Mouse (Mus musculus): ENCODE measurements around the gene Ovol3. TPM values are rescaled to one million over a fixed set of nuclear protein-coding genes. Genes with fewer than 3 reads are reported as not detected.

Ovol3 gene
- polyA plus RNA-seq, 1 experiment from 2014 or later: not detected

DNA sequence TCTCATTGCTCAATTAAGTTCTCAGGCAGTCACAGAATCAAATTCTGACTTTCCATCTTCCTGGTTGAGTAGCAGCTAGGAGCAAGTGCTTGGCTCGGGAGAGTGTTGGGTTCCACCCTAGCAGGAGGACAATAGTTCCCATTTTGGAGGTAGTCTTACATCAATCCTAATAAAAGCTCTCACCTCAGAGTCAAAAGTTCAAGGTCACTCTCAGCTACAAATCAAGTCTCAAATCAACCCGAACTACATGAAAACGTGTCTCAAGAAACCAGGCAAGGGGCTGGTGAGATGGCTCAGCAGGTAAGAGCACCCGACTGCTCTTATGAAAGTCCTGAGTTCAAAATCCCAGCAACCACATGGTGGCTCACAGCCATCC lies 46.4 kb downstream of the Ovol3 start:
- ATAC-seq: no peak
- no peak overlapping the region for H3K4me2 ChIP-seq (replicated peaks)
- H3K4me3 ChIP-seq (replicated peaks): no peak overlapping the region
- 74% methylated on average over 4 of the region's 4 CpGs for WGBS
- no peak overlapping the region for H3K27ac ChIP-seq
- no peaks in the 10 kb centered on the region for H3K9me3 ChIP-seq
- H3K36me3 ChIP-seq: peaks cover 44% of the 10 kb centered on the region
- H3K4me1 ChIP-seq (replicated peaks): peaks cover 22% of the 10 kb centered on the region
- H3K27me3 ChIP-seq (replicated peaks): no peaks in the 10 kb centered on the region
- no peak overlapping the region for H3K9ac ChIP-seq

DNA sequence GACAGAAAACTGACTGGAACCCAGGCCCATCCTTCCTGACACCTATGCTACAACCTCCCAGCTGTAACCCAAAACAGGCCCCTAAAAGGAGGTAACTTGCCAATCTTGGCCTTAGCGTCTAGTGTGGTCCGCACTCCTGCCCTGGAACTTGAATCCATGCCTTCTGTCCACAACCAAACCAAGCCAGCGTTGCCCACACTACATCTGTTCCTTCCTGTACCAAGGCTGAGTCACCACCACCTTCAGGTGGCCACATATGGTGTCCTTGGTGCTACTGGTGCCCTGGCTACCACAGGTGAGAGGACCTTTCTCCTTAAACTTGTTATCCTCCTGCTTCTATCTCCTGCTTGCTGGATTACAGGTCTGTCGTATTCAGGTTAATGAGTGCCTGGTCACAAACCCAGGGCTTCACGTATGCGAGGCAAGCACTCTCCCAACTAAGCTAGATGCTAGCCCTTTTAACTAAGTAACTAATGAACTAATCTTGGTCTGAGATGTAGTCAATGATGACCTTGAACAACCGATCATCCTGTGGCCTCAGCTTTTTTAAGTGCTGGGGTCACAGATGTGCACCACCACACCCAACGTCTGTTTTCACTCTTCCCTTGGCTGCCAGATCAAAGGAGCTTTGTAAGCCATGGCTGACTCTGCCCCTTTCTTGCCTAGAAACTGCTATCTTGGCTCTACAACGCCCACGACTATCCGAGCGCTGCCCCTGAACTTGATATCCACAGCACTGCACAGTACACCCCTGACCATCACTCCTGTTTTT lies 47.0 kb downstream of the Ovol3 start:
- ATAC-seq: no peak
- peaks cover 25% of the 10 kb centered on the region for H3K4me1 ChIP-seq (replicated peaks)
- WGBS: 76% methylated on average over 12 of the region's 12 CpGs
- peaks cover 44% of the 10 kb centered on the region for H3K36me3 ChIP-seq
- no peaks in the 10 kb centered on the region for H3K9me3 ChIP-seq
- no peak overlapping the region for H3K4me2 ChIP-seq (replicated peaks)
- no peak overlapping the region for H3K27ac ChIP-seq
- H3K4me3 ChIP-seq (replicated peaks): no peak overlapping the region
- no peak overlapping the region for H3K9ac ChIP-seq
- no peaks in the 10 kb centered on the region for H3K27me3 ChIP-seq (replicated peaks)

DNA sequence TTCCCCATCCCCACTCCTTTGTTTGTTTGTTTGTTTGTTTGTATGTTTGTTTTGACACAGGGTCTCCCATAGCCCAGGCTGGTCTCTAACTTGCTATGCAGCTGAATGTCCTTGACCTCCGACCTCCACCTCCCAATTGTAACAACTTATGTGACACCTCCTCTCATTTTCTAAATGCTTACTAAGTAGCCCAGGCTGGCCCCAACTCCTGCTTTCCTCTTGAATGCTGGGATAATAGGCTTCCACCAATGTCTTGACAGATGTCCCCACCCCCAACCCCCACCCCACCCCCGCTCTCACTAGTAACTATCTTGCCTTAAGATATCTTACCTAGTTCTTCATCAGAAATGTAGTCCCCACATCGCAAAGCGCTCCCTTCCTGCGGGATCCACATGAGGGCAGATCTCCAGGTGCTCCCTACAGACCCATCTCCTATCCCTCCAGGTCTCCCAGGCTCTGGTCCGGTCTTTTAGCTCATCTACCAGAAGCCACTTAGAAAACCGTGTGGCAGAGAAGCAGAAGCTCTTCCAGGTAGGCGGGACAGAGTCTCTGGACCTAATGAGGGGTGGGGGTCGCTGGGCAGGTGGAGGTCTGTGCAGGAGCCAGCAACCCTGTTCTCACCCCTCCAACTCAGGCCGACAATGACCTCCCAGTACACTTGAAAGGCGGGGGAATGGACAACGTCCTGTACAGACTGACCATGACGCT lies 50.7 kb downstream of the Ovol3 start:
- Histone ChIP-seq H3K27ac (no peak overlapping the region), H3K4me2 (replicated peaks) (peak overlapping the region; percentile 53), H3K27me3 (replicated peaks) (no peaks in the 10 kb centered on the region), H3K36me3 (peaks cover 22% of the 10 kb centered on the region), H3K9ac (no peak overlapping the region; the same call in 1 of the 2 replicates), H3K4me1 (replicated peaks) (peaks cover 13% of the 10 kb centered on the region; the same call in 1 of the 2 replicates), H3K4me3 (replicated peaks) (no peak overlapping the region), H3K9me3 (no peaks in the 10 kb centered on the region)
- WGBS: 75% methylated on average over 13 of the region's 13 CpGs
- no peak for ATAC-seq

DNA sequence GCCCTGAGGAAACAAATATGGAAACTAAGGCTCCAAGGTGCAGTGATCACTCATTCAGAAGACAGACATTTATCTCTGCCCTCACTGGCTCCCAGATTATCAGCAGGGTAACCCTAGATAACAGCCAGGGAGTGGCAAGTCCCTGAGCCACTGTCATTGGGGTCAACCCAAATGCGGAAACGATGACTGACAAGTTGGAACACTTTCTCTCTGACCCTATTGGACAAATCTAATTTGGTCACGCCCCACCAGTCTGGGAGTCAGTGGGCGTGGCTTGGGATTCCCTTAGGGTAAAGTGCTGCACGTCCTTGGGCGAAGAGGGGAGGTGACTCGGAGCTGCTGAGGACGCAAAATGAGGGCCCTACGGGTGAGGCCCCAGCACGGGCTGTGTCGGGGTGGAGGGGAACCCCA lies 51.6 kb downstream of the Ovol3 start, which contains the start of gene Cox7a1:
TSS of gene Cox7a1 (plus strand) at position 266 of the 411 bp plus-strand sequence.
- peak within 1 kb of the TSS; percentile 31; the same call in 1 of the 2 replicates for H3K9ac ChIP-seq
- H3K4me1 ChIP-seq (replicated peaks): peaks cover 13% of the 10 kb centered on the region; the same call in 1 of the 2 replicates
- H3K27me3 ChIP-seq (replicated peaks): no peaks in the 10 kb centered on the region
- peak within 1 kb of the TSS; percentile 58 for H3K27ac ChIP-seq
- no peaks in the 10 kb centered on the region for H3K9me3 ChIP-seq
- H3K4me2 ChIP-seq (replicated peaks): peak within 1 kb of the TSS; percentile 53
- 0% methylated on average over 11 of the region's 11 CpGs for WGBS
- peak; percentile 88 for ATAC-seq
- peak within 1 kb of the TSS; percentile 17 for H3K4me3 ChIP-seq (replicated peaks)
- peaks cover 22% of the 10 kb centered on the region for H3K36me3 ChIP-seq

Other genes starting within 250 kb of the Ovol3 start
- 2.7 and 2.9 TPM in 2 replicates for gene Zfp14, start 184.3 kb downstream of the Ovol3 start, polyA plus RNA-seq (2015; fragmentation: Nextera tagmentation; extraction: Ambion mirVana)
- 3.9 and 4.5 TPM in 2 replicates for gene Zfp82, start 162.8 kb downstream of the Ovol3 start, polyA plus RNA-seq (2015; fragmentation: Nextera tagmentation; extraction: Ambion mirVana)
- 1.2 and 1.5 TPM in 2 replicates for gene Gm26920, start 145.3 kb downstream of the Ovol3 start, polyA plus RNA-seq (2015; fragmentation: Nextera tagmentation; extraction: Ambion mirVana)
- gene Zfp566, start 145.2 kb downstream of the Ovol3 start, polyA plus RNA-seq (2015; fragmentation: Nextera tagmentation; extraction: Ambion mirVana): 6.0 and 6.1 TPM in 2 replicates
- 71.0 and 82.3 TPM in 2 replicates for gene Zfp260, start 140.9 kb downstream of the Ovol3 start, polyA plus RNA-seq (2015; fragmentation: Nextera tagmentation; extraction: Ambion mirVana)
- gene Zfp382, start 113.8 kb downstream of the Ovol3 start, polyA plus RNA-seq (2015; fragmentation: Nextera tagmentation; extraction: Ambion mirVana): 6.7 and 8.3 TPM in 2 replicates
- 12.2 and 13.6 TPM in 2 replicates for gene Zfp146, start 66.0 kb downstream of the Ovol3 start, polyA plus RNA-seq (2015; fragmentation: Nextera tagmentation; extraction: Ambion mirVana)
- 30.7 and 34.3 TPM in 2 replicates for gene Cox7a1, start 51.6 kb downstream of the Ovol3 start, polyA plus RNA-seq (2015; fragmentation: Nextera tagmentation; extraction: Ambion mirVana)
- gene Capns1, start 36.9 kb downstream of the Ovol3 start, polyA plus RNA-seq (2015; fragmentation: Nextera tagmentation; extraction: Ambion mirVana): 83.7 and 101 TPM in 2 replicates
- gene Polr2i, start 3.8 kb downstream of the Ovol3 start, polyA plus RNA-seq (2015; fragmentation: Nextera tagmentation; extraction: Ambion mirVana): 115 and 116 TPM in 2 replicates
- gene Tbcb, start 3.5 kb downstream of the Ovol3 start, polyA plus RNA-seq (2015; fragmentation: Nextera tagmentation; extraction: Ambion mirVana): 136 and 148 TPM in 2 replicates
- 0.34 and 0.56 TPM in 2 replicates for gene Thap8, start 44.4 kb upstream of the Ovol3 start, polyA plus RNA-seq (2015; fragmentation: Nextera tagmentation; extraction: Ambion mirVana)
- 6.6 and 8.4 TPM in 2 replicates for gene Wdr62, start 44.7 kb upstream of the Ovol3 start, polyA plus RNA-seq (2015; fragmentation: Nextera tagmentation; extraction: Ambion mirVana)
- 22.6 and 23.4 TPM in 2 replicates for gene Clip3, start 56.0 kb upstream of the Ovol3 start, polyA plus RNA-seq (2015; fragmentation: Nextera tagmentation; extraction: Ambion mirVana)
- gene Alkbh6, start 73.0 kb upstream of the Ovol3 start, polyA plus RNA-seq (2015; fragmentation: Nextera tagmentation; extraction: Ambion mirVana): 63.9 and 68.5 TPM in 2 replicates
- gene Syne4, start 79.1 kb upstream of the Ovol3 start, polyA plus RNA-seq (2015; fragmentation: Nextera tagmentation; extraction: Ambion mirVana): 47.7 and 65.3 TPM in 2 replicates
- gene E130208F15Rik, start 86.0 kb upstream of the Ovol3 start, polyA plus RNA-seq (2015; fragmentation: Nextera tagmentation; extraction: Ambion mirVana): 1.8 TPM in 1 of 2 replicates, not detected in the other
- 15.5 and 18.0 TPM in 2 replicates for gene Sdhaf1, start 88.2 kb upstream of the Ovol3 start, polyA plus RNA-seq (2015; fragmentation: Nextera tagmentation; extraction: Ambion mirVana)
- 2.9 and 3.9 TPM in 2 replicates for gene Lrfn3, start 127.0 kb upstream of the Ovol3 start, polyA plus RNA-seq (2015; fragmentation: Nextera tagmentation; extraction: Ambion mirVana)
- gene Tyrobp, start 178.0 kb upstream of the Ovol3 start, polyA plus RNA-seq (2015; fragmentation: Nextera tagmentation; extraction: Ambion mirVana): 49.8 and 63.7 TPM in 2 replicates
- gene Hcst, start 184.1 kb upstream of the Ovol3 start, polyA plus RNA-seq (2015; fragmentation: Nextera tagmentation; extraction: Ambion mirVana): 2.2 and 2.5 TPM in 2 replicates
- 2.1 and 2.4 TPM in 2 replicates for gene Nfkbid, start 186.0 kb upstream of the Ovol3 start, polyA plus RNA-seq (2015; fragmentation: Nextera tagmentation; extraction: Ambion mirVana)
- 39.0 and 40.8 TPM in 2 replicates for gene Aplp1, start 209.8 kb upstream of the Ovol3 start, polyA plus RNA-seq (2015; fragmentation: Nextera tagmentation; extraction: Ambion mirVana)
- gene Kirrel2, start 222.0 kb upstream of the Ovol3 start, polyA plus RNA-seq (2015; fragmentation: Nextera tagmentation; extraction: Ambion mirVana): 2.0 and 3.0 TPM in 2 replicates
- gene Nphs1, start 222.6 kb upstream of the Ovol3 start, polyA plus RNA-seq (2015; fragmentation: Nextera tagmentation; extraction: Ambion mirVana): 1.3 and 3.3 TPM in 2 replicates

Measured in intestine, embryonic 15.5 days (tissue).